Mouse (Mus musculus) leukemia stem cell, adult 10-12 weeks (primary cell): ENCODE results near the gene Commd8. TPM values are rescaled to one million over a fixed set of nuclear protein-coding genes. Genes with fewer than 3 reads are reported as not detected.

Source experiments
- polyA plus RNA-seq: library from polyadenylated mRNA; stranded (reverse); fragments of >175 nt; gene quantifications from 2 replicates; pipeline ENCODE4 v1.2.3, GENCODE M21; 2012; ENCODE audit warnings: low replicate concordance

The Commd8 gene
- polyA plus RNA-seq: 1.3 and 2.6 TPM in 2 replicates

GRCm38 (mm10) chr5:72167594-72168284 lies at the start of gene Commd8:
Gene Commd8, minus strand, starts transcription at chr5:72168189.

